Mouse (Mus musculus) E14TG2a.4 (cell line): ENCODE measurements around the gene Sstr5.

ENCODE experiments used
- H3K27me3 ChIP-seq: 2 replicates; pipeline ENCODE4 v1.6.1; 2014; ENCODE audit warnings: low read length, control low read depth; ENCODE audit not compliant: insufficient read depth
- H3K36me3 ChIP-seq: 2 replicates; pipeline ENCODE4 v1.6.1; 2014; ENCODE audit warnings: low read length, control low read depth; ENCODE audit not compliant: insufficient read depth
- H3K4me1 ChIP-seq: replicated peaks from 2 replicates; pipeline ENCODE4 v1.6.1; 2014; ENCODE audit warnings: low read depth, low read length, control low read depth
- H3K4me3 ChIP-seq: replicated peaks from 2 replicates; pipeline ENCODE4 v1.5.1; 2014; ENCODE audit warnings: mild to moderate bottlenecking, low read length
- H3K9me3 ChIP-seq: 2 replicates; pipeline ENCODE4 v1.6.1; 2014; ENCODE audit warnings: low read length, control low read depth
- CTCF ChIP-seq: conservative IDR thresholded peaks from 2 replicates; pipeline ENCODE4 v1.5.1; 2014; ENCODE audit warnings: low read length
- NANOG ChIP-seq: IDR thresholded peaks from 2 replicates; pipeline ENCODE4 v1.6.1; 2014; ENCODE audit warnings: borderline replicate concordance, low read length, mixed read lengths
- POU5F1 ChIP-seq: IDR thresholded peaks from 2 replicates; pipeline ENCODE4 v1.6.1; 2014; ENCODE audit warnings: low read length, borderline replicate concordance

Sstr5 gene

DNA sequence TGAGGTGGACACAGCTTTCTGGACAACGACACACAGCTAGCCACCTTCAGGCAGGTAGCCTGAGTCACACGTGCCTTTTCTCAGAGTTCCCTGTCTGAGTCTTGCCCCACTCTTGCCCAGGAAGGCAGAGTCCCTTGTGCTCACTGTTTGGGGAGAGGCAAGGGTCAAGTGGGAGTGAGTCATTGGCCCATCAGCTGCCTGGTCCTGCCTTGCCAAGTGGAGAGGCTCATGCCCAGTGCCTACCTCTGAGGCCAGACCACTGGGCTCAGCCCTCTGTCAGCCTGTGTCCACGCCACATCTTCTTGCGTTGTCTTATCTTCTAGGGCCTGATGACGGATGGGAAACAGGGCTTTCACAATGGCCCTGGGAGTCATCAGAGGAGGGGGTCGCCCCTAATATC is 29.3 kb downstream of the Sstr5 start:
- Histone ChIP-seq H3K27me3 (peaks cover 23% of the 10 kb centered on the region), H3K4me3 (no peak overlapping the region), H3K4me1 (peaks cover 10% of the 10 kb centered on the region), H3K36me3 (no peaks in the 10 kb centered on the region), H3K9me3 (no peaks in the 10 kb centered on the region)
- TF ChIP-seq CTCF = no peak
- TF ChIP-seq POU5F1 = no peak

- Histone ChIP-seq H3K4me1 (peaks cover 8% of the 10 kb centered on the region), H3K4me3 (no peak overlapping the region), H3K27me3 (peaks cover 8% of the 10 kb centered on the region), H3K9me3 (no peaks in the 10 kb centered on the region), H3K36me3 (no peaks in the 10 kb centered on the region)
- TF ChIP-seq CTCF (no peak), NANOG (no peak), POU5F1 (no peak)
Observed at GRCm38 (mm10) chr17:25466257-25466656, 30.8 kb downstream of the Sstr5 start.

DNA sequence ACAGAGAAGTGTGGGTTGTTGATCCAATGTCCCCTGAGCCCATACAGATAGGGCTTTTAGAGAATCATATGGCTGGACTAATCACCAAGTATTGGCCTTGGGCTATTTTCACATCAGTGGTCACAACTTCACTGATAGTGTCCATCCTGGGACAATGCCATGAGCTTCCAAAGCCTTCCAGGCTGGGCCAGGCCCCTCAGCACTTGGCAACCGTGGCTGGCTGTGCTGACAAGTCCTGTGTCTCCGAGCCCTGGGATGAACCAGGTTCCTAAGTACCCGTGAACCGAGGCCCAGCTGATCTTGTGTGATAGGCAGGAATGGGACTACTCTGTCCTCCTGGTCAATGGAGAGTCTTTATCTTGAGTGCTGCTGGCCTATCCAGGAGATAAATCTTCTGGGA is 33.0 kb downstream of the Sstr5 start:
- no peaks in the 10 kb centered on the region for H3K9me3 ChIP-seq

GRCm38 (mm10) chr17:25463326-25463945 is 33.7 kb downstream of the Sstr5 start:
- H3K4me3 ChIP-seq = no peak overlapping the region
- no peaks in the 10 kb centered on the region for H3K9me3 ChIP-seq
- no peak for TF ChIP-seq CTCF
- TF ChIP-seq NANOG = no peak
- TF ChIP-seq POU5F1 = no peak
- H3K36me3 ChIP-seq = no peaks in the 10 kb centered on the region
- no peaks in the 10 kb centered on the region for H3K27me3 ChIP-seq
- peaks cover 7% of the 10 kb centered on the region for H3K4me1 ChIP-seq

More for the DNA sequence above, 33.0 kb downstream of the Sstr5 start:
- Histone ChIP-seq H3K36me3 (no peaks in the 10 kb centered on the region), H3K4me3 (no peak overlapping the region), H3K4me1 (peaks cover 7% of the 10 kb centered on the region), H3K27me3 (no peaks in the 10 kb centered on the region; the same call in 1 of the 2 replicates)
- TF ChIP-seq NANOG = no peak
- TF ChIP-seq POU5F1 = no peak
- no peak for TF ChIP-seq CTCF

DNA sequence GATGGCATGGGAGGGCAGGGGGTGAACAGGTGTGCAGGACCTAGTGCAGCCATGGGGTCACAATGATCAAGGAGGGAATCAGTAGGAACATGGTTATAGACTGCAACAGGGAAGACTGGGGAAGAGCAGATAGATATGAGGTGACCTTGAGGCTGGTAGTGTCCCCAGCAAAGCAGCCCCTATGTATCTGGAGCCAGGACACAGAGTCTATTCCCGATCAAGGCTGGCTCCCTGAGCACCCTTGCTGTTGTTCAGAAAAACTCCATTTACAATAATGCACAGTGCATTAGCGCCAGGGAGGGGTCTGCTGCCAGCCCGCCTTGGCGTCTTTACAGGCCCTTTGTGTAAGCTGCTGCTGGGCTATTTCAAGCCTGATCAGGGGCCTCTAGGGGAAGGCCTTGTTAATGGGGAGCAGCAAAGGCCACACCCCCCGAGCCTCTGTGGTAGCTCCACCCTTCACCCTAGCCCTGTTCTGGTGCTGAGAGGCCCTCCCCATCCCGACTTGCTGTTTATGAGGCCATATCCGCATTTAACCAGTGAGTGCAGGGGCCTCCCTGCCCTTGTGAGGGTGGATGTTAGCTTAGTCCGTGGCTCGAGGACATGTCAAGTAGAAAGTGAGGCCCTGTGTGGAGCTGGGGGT is 34.7 kb downstream of the Sstr5 start:
- no peaks in the 10 kb centered on the region for H3K36me3 ChIP-seq
- H3K4me1 ChIP-seq = peaks cover 7% of the 10 kb centered on the region
- H3K27me3 ChIP-seq = no peaks in the 10 kb centered on the region; the same call in 1 of the 2 replicates
- no peak overlapping the region for H3K4me3 ChIP-seq
- no peaks in the 10 kb centered on the region for H3K9me3 ChIP-seq
- TF ChIP-seq CTCF (no peak), NANOG (no peak), POU5F1 (no peak)

DNA sequence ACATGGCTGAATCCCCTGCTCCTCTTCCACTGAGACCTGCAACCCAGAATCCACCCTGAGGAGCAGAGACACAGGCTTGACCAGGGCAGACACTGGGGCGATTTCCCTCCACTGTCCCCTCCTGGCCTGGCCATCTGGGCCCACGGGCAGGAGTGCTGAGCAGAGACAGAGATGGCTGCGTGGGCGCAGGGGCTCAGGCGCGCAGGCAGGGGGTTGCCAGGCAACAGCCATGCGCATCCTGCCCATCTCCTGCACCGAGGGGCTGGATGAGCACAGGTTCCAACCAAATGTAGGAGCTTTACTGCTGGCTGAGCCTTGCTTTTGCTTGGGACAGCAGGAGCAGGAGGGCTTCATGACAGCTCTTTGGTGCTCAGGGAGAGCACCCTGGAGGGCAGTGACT is 40.5 kb downstream of the Sstr5 start:
- Histone ChIP-seq H3K4me3 (no peak overlapping the region), H3K9me3 (no peaks in the 10 kb centered on the region), H3K27me3 (no peaks in the 10 kb centered on the region; the same call in 1 of the 2 replicates), H3K4me1 (peaks cover 22% of the 10 kb centered on the region), H3K36me3 (no peaks in the 10 kb centered on the region)
- no peak for TF ChIP-seq CTCF
- TF ChIP-seq NANOG = no peak

GRCm38 (mm10) chr17:25454272-25454671 is 42.8 kb downstream of the Sstr5 start, which contains the start of gene Tekt4:
Gene Tekt4 (plus strand): TSS chr17:25454615.
- TF ChIP-seq NANOG (no peak), CTCF (no peak), POU5F1 (no peak)
- H3K36me3 ChIP-seq = no peaks in the 10 kb centered on the region
- H3K9me3 ChIP-seq = no peaks in the 10 kb centered on the region
- peaks cover 6% of the 10 kb centered on the region; the same call in 1 of the 2 replicates for H3K27me3 ChIP-seq
- peaks cover 22% of the 10 kb centered on the region for H3K4me1 ChIP-seq
- no peak within 1 kb of the TSS for H3K4me3 ChIP-seq

DNA sequence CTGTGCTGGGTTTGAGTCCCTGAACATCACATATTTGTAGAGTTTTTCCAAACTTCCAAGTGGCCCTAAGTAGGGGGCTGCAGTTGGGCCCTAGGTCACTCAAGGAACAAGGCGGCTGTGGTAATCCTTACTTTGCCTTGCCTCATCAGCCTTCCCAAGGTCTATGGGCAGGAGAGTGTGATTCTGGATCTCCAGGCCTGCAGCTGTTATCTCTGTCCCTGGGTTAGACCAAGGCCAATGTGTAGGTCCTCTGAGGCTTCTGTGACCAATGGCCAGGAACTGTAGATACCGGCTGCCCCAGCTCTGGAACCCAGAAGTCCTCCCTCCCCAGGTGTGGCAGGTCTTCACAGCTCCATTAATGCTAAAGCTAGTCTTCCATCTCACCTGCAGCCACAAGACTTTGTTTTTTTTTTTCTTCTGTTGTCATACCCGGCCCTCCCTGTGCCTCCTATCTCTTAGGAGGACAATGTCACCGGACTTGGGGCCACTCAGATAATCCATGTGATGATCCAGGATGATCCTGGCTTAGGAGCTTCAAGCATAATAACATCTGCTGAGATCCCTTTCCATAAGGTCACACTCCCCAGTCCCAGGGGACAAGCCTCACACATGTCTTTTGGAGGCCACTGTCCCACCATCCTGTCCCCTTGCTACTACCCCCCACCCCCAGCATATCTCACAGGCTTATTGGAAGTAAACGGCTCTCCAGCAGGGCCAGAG is 44.7 kb downstream of the Sstr5 start:
- TF ChIP-seq NANOG = no peak
- TF ChIP-seq CTCF = no peak
- TF ChIP-seq POU5F1 = no peak

GRCm38 (mm10) chr17:25450329-25450728 is 46.8 kb downstream of the Sstr5 start:
- Histone ChIP-seq H3K27me3 (peaks cover 24% of the 10 kb centered on the region), H3K4me3 (no peak overlapping the region), H3K9me3 (no peaks in the 10 kb centered on the region), H3K4me1 (peaks cover 18% of the 10 kb centered on the region), H3K36me3 (no peaks in the 10 kb centered on the region)
- TF ChIP-seq POU5F1 (no peak), CTCF (no peak), NANOG (no peak)

More for the DNA sequence above, 44.7 kb downstream of the Sstr5 start:
- Histone ChIP-seq H3K27me3 (peaks cover 11% of the 10 kb centered on the region; the same call in 1 of the 2 replicates), H3K36me3 (no peaks in the 10 kb centered on the region), H3K4me1 (peaks cover 22% of the 10 kb centered on the region), H3K4me3 (no peak overlapping the region), H3K9me3 (no peaks in the 10 kb centered on the region)
